Mouse (Mus musculus) embryonic facial prominence, embryonic 11.5 days (tissue): ENCODE data around the gene Iqcf1. TPM values are rescaled to one million over a fixed set of nuclear protein-coding genes. Genes with fewer than 3 reads are reported as not detected.
A peak's percentile ranks its signal among the peaks of the same experiment; 100 is the strongest.

ENCODE experiments used
- ATAC-seq: fragments of 200-750 bp; cut with Nextera tagmentation; replicated peaks from 2 replicates; pipeline ENCODE4 v1.8.0; 2017; ENCODE audit warnings: low read depth; ENCODE audit not compliant: insufficient number of reproducible peaks, low FRiP score, low TSS enrichment
- DNase-seq: peaks from one replicate; pipeline ENCODE4 v3.0.0-alpha.2; 2015; ENCODE audit warnings: low spot score
- H3K27ac ChIP-seq: fragments of 300-500 bp; sonication (generic); replicated peaks from 2 replicates; pipeline ENCODE4 v1.5.1; 2014; ENCODE audit warnings: mild to moderate bottlenecking, low read depth, low read length, control low read depth
- H3K27me3 ChIP-seq: fragments of 300-500 bp; sonication (generic); 2 replicates; pipeline ENCODE4 v1.6.1; 2014; ENCODE audit warnings: mild to moderate bottlenecking, low read length, moderate library complexity, mixed read lengths; ENCODE audit not compliant: control insufficient read depth, insufficient read depth
- H3K36me3 ChIP-seq: fragments of 300-500 bp; sonication (generic); replicated peaks from 2 replicates; pipeline ENCODE4 v1.6.1; 2014; ENCODE audit warnings: low read depth, mild to moderate bottlenecking, low read length, moderate library complexity, mixed read lengths; ENCODE audit not compliant: control insufficient read depth, insufficient read depth
- H3K4me1 ChIP-seq: fragments of 300-500 bp; sonication (generic); 2 replicates; pipeline ENCODE4 v1.6.1; 2014; ENCODE audit warnings: low read length, mixed read lengths; ENCODE audit not compliant: control insufficient read depth, insufficient read depth
- H3K4me2 ChIP-seq: fragments of 300-500 bp; sonication (generic); 2 replicates; pipeline ENCODE4 v1.6.1; 2014; ENCODE audit warnings: low read depth, mild to moderate bottlenecking, control low read depth, low read length, moderate library complexity
- H3K4me3 ChIP-seq: fragments of 300-500 bp; sonication (generic); 2 replicates; pipeline ENCODE4 v1.5.1; 2014; ENCODE audit warnings: low read depth, low read length, control low read depth
- H3K9ac ChIP-seq: fragments of 300-500 bp; sonication (generic); replicated peaks from 2 replicates; pipeline ENCODE4 v1.6.1; 2014; ENCODE audit warnings: mild to moderate bottlenecking, control low read depth, low read length
- H3K9me3 ChIP-seq: fragments of 300-500 bp; sonication (generic); replicated peaks from 2 replicates; pipeline ENCODE4 v1.6.1; 2016; ENCODE audit warnings: mild to moderate bottlenecking, low read length, inconsistent platforms, mixed read lengths; ENCODE audit not compliant: control insufficient read depth
- WGBS: fragments of 180-500 bp; shearing (Covaris S2); extraction: QIAGEN DNeasy Blood & Tissue Kit; methylation state at CpG from one replicate; pipeline ENCODE4 v1.1.7; 2014; 5-methylcytosine and 5-hydroxymethylcytosine counted together
- polyA plus RNA-seq: library from polyadenylated mRNA; unstranded; fragments of >200 nt; fragmentation: Nextera tagmentation; extraction: Ambion mirVana; gene quantifications from 2 replicates; pipeline ENCODE4 v1.2.1, GENCODE M21; 2014

Gene Iqcf1
- not detected in 2 replicates for polyA plus RNA-seq

DNA sequence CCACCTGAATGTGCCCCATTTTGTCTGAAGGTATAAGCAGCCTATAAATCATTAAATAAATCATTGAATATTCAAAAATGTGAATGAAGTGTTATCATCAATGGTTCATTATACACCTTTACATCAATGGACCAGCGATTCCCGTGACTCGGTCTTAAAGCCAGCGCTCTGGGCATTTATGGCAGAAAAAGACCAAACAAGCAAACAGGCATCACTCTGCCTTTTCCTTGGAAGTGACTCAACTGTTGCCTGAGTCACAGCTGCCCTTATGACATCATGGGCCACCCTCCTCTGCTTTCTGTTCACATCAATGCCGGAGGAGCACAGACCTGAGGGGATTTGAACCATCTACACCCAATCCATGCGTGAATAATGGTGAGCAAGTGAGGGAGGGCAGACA lies at the start of gene Iqcf1:
Gene Iqcf1, plus strand, starts transcription at position 301 of the 400 bp plus-strand sequence.
- Histone ChIP-seq H3K27ac (no peak within 1 kb of the TSS), H3K4me1 (no peaks in the 10 kb centered on the region), H3K9me3 (no peaks in the 10 kb centered on the region), H3K4me3 (no peak within 1 kb of the TSS), H3K36me3 (no peaks in the 10 kb centered on the region), H3K27me3 (no peaks in the 10 kb centered on the region), H3K9ac (no peak within 1 kb of the TSS), H3K4me2 (no peak within 1 kb of the TSS)
- DNase-seq (no peak), ATAC-seq (no peak)
- 92% methylated on average over 6 of the region's 6 CpGs for WGBS

GRCm38 (mm10) chr9:106450661-106451060 lies 49.1 kb upstream of the Iqcf1 start:
- Histone ChIP-seq H3K9ac (no peak overlapping the region), H3K4me2 (peak overlapping the region; percentile 11), H3K9me3 (no peaks in the 10 kb centered on the region), H3K27me3 (no peaks in the 10 kb centered on the region), H3K36me3 (no peaks in the 10 kb centered on the region), H3K27ac (peak overlapping the region; percentile 38), H3K4me3 (no peak overlapping the region), H3K4me1 (peaks cover 16% of the 10 kb centered on the region)
- no peak for ATAC-seq
- WGBS: 12% methylated on average over 9 of the region's 9 CpGs
- DNase-seq: peak; percentile 76

GRCm38 (mm10) chr9:106451298-106451697 lies 48.5 kb upstream of the Iqcf1 start:
- DNase-seq (no peak), ATAC-seq (no peak)
- no peak overlapping the region for H3K4me3 ChIP-seq
- no peak overlapping the region for H3K4me2 ChIP-seq
- H3K9me3 ChIP-seq: no peaks in the 10 kb centered on the region
- H3K4me1 ChIP-seq: peaks cover 18% of the 10 kb centered on the region
- H3K27me3 ChIP-seq: no peaks in the 10 kb centered on the region
- no peak overlapping the region for H3K9ac ChIP-seq
- H3K36me3 ChIP-seq: no peaks in the 10 kb centered on the region
- no peak overlapping the region; the same call in 1 of the 2 replicates for H3K27ac ChIP-seq
- 78% methylated on average over 11 of the region's 11 CpGs for WGBS

DNA sequence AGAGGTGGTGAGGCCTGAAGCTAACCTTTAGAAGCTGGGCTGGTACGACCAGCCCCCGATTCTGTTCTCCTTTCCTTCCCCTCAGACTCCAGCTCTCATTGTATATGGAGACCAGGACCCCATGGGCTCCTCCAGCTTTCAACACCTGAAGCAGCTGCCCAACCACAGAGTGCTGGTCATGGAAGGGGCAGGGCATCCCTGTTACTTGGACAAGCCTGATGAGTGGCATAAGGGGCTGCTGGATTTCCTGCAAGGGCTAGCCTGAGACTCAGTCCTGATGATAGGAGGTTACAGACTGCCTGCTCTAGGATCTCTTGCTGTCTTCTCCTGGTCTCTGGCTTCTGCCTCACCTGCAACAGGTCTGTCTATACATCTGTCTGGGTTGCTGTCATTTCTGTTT lies 47.9 kb upstream of the Iqcf1 start:
- DNase-seq: no peak
- ATAC-seq: no peak
- H3K27ac ChIP-seq: no peak overlapping the region
- 75% methylated on average over 2 of the region's 2 CpGs for WGBS
- no peak overlapping the region for H3K4me2 ChIP-seq
- H3K9me3 ChIP-seq: no peaks in the 10 kb centered on the region
- peaks cover 24% of the 10 kb centered on the region for H3K4me1 ChIP-seq
- H3K9ac ChIP-seq: no peak overlapping the region
- H3K36me3 ChIP-seq: no peaks in the 10 kb centered on the region
- H3K27me3 ChIP-seq: no peaks in the 10 kb centered on the region
- no peak overlapping the region for H3K4me3 ChIP-seq

GRCm38 (mm10) chr9:106452351-106452750 lies 47.4 kb upstream of the Iqcf1 start:
- WGBS: 34% methylated on average over 6 of the region's 6 CpGs
- H3K36me3 ChIP-seq: no peaks in the 10 kb centered on the region
- no peaks in the 10 kb centered on the region for H3K9me3 ChIP-seq
- H3K9ac ChIP-seq: peak overlapping the region; percentile 83
- DNase-seq (no peak), ATAC-seq (no peak)
- peak overlapping the region; percentile 96 for H3K4me2 ChIP-seq
- H3K4me1 ChIP-seq: peaks cover 29% of the 10 kb centered on the region
- H3K4me3 ChIP-seq: peak overlapping the region; percentile 84
- no peaks in the 10 kb centered on the region for H3K27me3 ChIP-seq
- peak overlapping the region; percentile 93; the same call in 1 of the 2 replicates for H3K27ac ChIP-seq

DNA sequence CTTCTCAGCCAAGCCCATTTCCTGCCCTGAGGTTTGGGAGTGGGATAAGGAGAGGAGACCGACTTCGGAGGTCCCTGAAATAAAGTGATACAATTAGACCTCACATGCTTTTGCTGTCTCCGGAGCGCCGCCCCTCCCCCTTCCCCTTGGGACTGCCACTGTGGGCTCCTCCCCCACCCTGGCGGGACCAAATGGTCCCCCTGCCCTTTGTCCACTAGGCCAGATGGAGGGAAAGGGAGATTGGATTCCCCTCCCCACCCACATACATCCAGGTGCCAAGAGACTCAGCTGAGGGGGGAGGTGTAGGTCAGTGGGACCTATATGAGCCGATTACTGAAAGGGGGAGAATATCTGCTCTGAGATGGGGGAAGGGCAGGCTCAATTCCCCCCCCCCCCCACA lies 46.9 kb upstream of the Iqcf1 start:
- H3K4me1 ChIP-seq: peaks cover 32% of the 10 kb centered on the region

GRCm38 (mm10) chr9:106453271-106454070 lies 46.3 kb upstream of the Iqcf1 start, which contains the start of gene Pcbp4:
TSS of gene Pcbp4 (plus strand) at chr9:106453291.
- H3K27me3 ChIP-seq: no peaks in the 10 kb centered on the region
- ATAC-seq (peak; percentile 57), DNase-seq (peak; percentile 83)
- H3K9ac ChIP-seq: peak within 1 kb of the TSS; percentile 83
- H3K36me3 ChIP-seq: no peaks in the 10 kb centered on the region
- peak within 1 kb of the TSS; percentile 93 for H3K27ac ChIP-seq
- H3K4me3 ChIP-seq: peak within 1 kb of the TSS; percentile 84
- peaks cover 29% of the 10 kb centered on the region for H3K4me1 ChIP-seq
- WGBS: under 1% methylated on average over 35 of the region's 74 CpGs
- H3K4me2 ChIP-seq: peak within 1 kb of the TSS; percentile 96
- H3K9me3 ChIP-seq: no peaks in the 10 kb centered on the region

More for the DNA sequence above, 46.9 kb upstream of the Iqcf1 start:
- Histone ChIP-seq H3K4me3 (peak overlapping the region; percentile 84), H3K36me3 (no peaks in the 10 kb centered on the region), H3K9me3 (no peaks in the 10 kb centered on the region), H3K4me2 (peak overlapping the region; percentile 96), H3K9ac (peak overlapping the region; percentile 83), H3K27me3 (no peaks in the 10 kb centered on the region), H3K27ac (peak overlapping the region; percentile 93)
- DNase-seq (peak; percentile 68), ATAC-seq (0 out of 2 replicates have a peak, but pooled peaks have one; percentile 1)
- 0% methylated on average over 7 of the region's 7 CpGs for WGBS
